Mouse (Mus musculus): Measurements from ENCODE around the gene Fbxo17.

GRCm38 (mm10) chr7:28733211-28733610 lies 16.6 kb downstream of the Fbxo17 start:
- TF ChIP-seq CTCF (IDR thresholded peaks at IDR 0.05; ENCODE audit: low read depth) = no peak
- TF ChIP-seq EP300 (optimal IDR thresholded peaks at IDR 0.05) = no peak

Measured in stomach, postnatal 0 days (tissue).